Mouse (Mus musculus): ENCODE measurements at regions not wholly inside any gene's neighbourhood (a gene's known extent, or its start where the extent isn't known, plus 50 kb on each side); places are given as distances from the start of the nearest gene placed in this dataset.

GRCm38 (mm10) chr3:38207867-38208266 lies 276.8 kb downstream of the Ankrd50 start:
- no peak for DNase-seq

- DNase-seq = no peak
Observed at GRCm38 (mm10) chr3:38201861-38202656, 282.6 kb downstream of the Ankrd50 start.

GRCm38 (mm10) chr3:38194001-38194400 lies 290.6 kb downstream of the Ankrd50 start:
- no peak for DNase-seq

GRCm38 (mm10) chr3:38187406-38187896 lies 297.2 kb downstream of the Ankrd50 start:
- DNase-seq = no peak

- DNase-seq = no peak
Observed at GRCm38 (mm10) chr3:38186503-38186902, 298.1 kb downstream of the Ankrd50 start.

GRCm38 (mm10) chr3:38178295-38178694 lies 306.3 kb downstream of the Ankrd50 start:
- DNase-seq = peak; percentile 2

GRCm38 (mm10) chr3:38175946-38176345 lies 308.7 kb downstream of the Ankrd50 start:
- DNase-seq = no peak

GRCm38 (mm10) chr3:38174735-38175280 lies 309.8 kb downstream of the Ankrd50 start:
- no peak for DNase-seq

- DNase-seq = no peak
Observed at GRCm38 (mm10) chr3:38152408-38152807, 332.2 kb downstream of the Ankrd50 start.

GRCm38 (mm10) chr3:38151821-38152220 lies 332.8 kb downstream of the Ankrd50 start:
- no peak for DNase-seq

GRCm38 (mm10) chr3:38146663-38147062 lies 338.0 kb downstream of the Ankrd50 start:
- DNase-seq = no peak

- no peak for DNase-seq
Observed at GRCm38 (mm10) chr3:38145444-38145843, 339.2 kb downstream of the Ankrd50 start.

GRCm38 (mm10) chr3:38144650-38145049 lies 340.0 kb downstream of the Ankrd50 start:
- no peak for DNase-seq

- DNase-seq = no peak
Observed at GRCm38 (mm10) chr3:38143147-38143883, 341.3 kb downstream of the Ankrd50 start.

GRCm38 (mm10) chr3:38139387-38139786 lies 345.3 kb downstream of the Ankrd50 start:
- DNase-seq = no peak

- DNase-seq = no peak
Observed at GRCm38 (mm10) chr3:38138014-38138413, 346.6 kb downstream of the Ankrd50 start.

- DNase-seq = no peak
Observed at GRCm38 (mm10) chr3:38135808-38136214, 348.8 kb downstream of the Ankrd50 start.

GRCm38 (mm10) chr3:38134425-38134824 lies 350.2 kb downstream of the Ankrd50 start:
- DNase-seq = no peak

- DNase-seq = no peak
Observed at GRCm38 (mm10) chr3:38131887-38132220, 352.8 kb downstream of the Ankrd50 start.

- DNase-seq = peak; percentile 7
Observed at GRCm38 (mm10) chr3:38131176-38131886, 353.3 kb downstream of the Ankrd50 start.

- DNase-seq = no peak
Observed at GRCm38 (mm10) chr3:38130088-38130487, 354.6 kb downstream of the Ankrd50 start.

- DNase-seq = no peak
Observed at GRCm38 (mm10) chr3:38129167-38129500, 355.5 kb downstream of the Ankrd50 start.

GRCm38 (mm10) chr3:38128486-38129166 lies 356.0 kb downstream of the Ankrd50 start:
- no peak for DNase-seq

Measured in thymus, postnatal 25 days (tissue).